Mouse (Mus musculus) thymus, adult 2 months (tissue): Measurements from ENCODE around the gene Atp5e.

ENCODE experiments used
- CTCF ChIP-seq: fragments of 200-500 bp; IDR thresholded peaks from 2 replicates; pipeline ENCODE4 v1.5.1; 2012; ENCODE audit warnings: mild to moderate bottlenecking, control low read depth, low read length, moderate library complexity, borderline replicate concordance; ENCODE audit not compliant: control insufficient read depth, poor library complexity, insufficient read depth; ENCODE audit errors: extremely low read depth
- POLR2A ChIP-seq: fragments of 200-500 bp; IDR thresholded peaks from 2 replicates; pipeline ENCODE4 v1.6.1; 2012; ENCODE audit warnings: mild to moderate bottlenecking, low read length, control low read depth, moderate library complexity; ENCODE audit not compliant: control insufficient read depth, poor library complexity, insufficient read depth; ENCODE audit errors: extremely low read depth

GRCm38 (mm10) chr2:174439961-174440360 is 23.9 kb downstream of the Atp5e start:
- TF ChIP-seq CTCF (no peak), POLR2A (no peak)
